Mouse (Mus musculus): ENCODE results near the gene Ifi27l2b.

The Ifi27l2b gene

GRCm38 (mm10) chr12:103434861-103435260 lies 22.2 kb downstream of the Ifi27l2b start:
- DNase-seq, result no peak

- no peak for DNase-seq
These were observed 22.9 kb downstream of the Ifi27l2b start, which contains the start of gene Ifi27 for GRCm38 (mm10) chr12:103433986-103434731. Ifi27 (plus strand) TSS chr12:103434211.

- no peak for DNase-seq
These were observed 23.6 kb downstream of the Ifi27l2b start for GRCm38 (mm10) chr12:103433430-103433829.

- DNase-seq, result no peak
These were observed 30.3 kb downstream of the Ifi27l2b start for GRCm38 (mm10) chr12:103426710-103427109.

- DNase-seq, result peak; percentile 99
These were observed 31.1 kb downstream of the Ifi27l2b start, which contains the start of gene Ddx24 for GRCm38 (mm10) chr12:103425729-103426470. Ddx24 (minus strand) TSS chr12:103425830.

- no peak for DNase-seq
These were observed 31.9 kb downstream of the Ifi27l2b start for GRCm38 (mm10) chr12:103425016-103425728.

GRCm38 (mm10) chr12:103408144-103408543 lies 48.9 kb downstream of the Ifi27l2b start:
- DNase-seq, result no peak

GRCm38 (mm10) chr12:103407720-103408119 lies 49.3 kb downstream of the Ifi27l2b start, which contains the start of gene 9330161L09Rik:
9330161L09Rik (minus strand) TSS chr12:103407820.
- DNase-seq, result no peak

- no peak for DNase-seq
These were observed 52.9 kb downstream of the Ifi27l2b start for GRCm38 (mm10) chr12:103404131-103404530.

All from retina, postnatal 1 day (tissue).